Comparison of ENCODE assay signal across 19 mouse cellular contexts in genomic region chr1:191974509-191975405, GRCm38 (mm10). TPM values are rescaled to one million over a fixed set of nuclear protein-coding genes. Genes with fewer than 3 reads are reported as not detected.
DNase-seq lines count a peak whose midpoint lies in the region; ATAC-seq lines count a peak whose summit lies in the region.
"Had no signal": no experiment of that assay in that cellular context is flagged by ENCODE, and none has a peak within 500 bp of the region (broad histone marks: within the 10 kb centered on the region; RNA-seq: fewer than 3 reads in every experiment).

No protein-coding gene starts in this region.

- H3K27ac ChIP-seq in hindbrain, embryonic 13.5 days, result no peak overlapping the region
- H3K27ac ChIP-seq in hindbrain, embryonic 11.5 days (ENCODE audit: low read depth, low read length), result no peak overlapping the region
- H3K27ac ChIP-seq in embryonic facial prominence, embryonic 14.5 days (replicated peaks; ENCODE audit: low read depth, low read length), result peak overlapping the region; percentile 53; the same call in 1 of the 2 replicates
- H3K27ac ChIP-seq: layer of hippocampus, adult 2 months; limb, embryonic 10.5 days; midbrain, embryonic 12.5 days had no signal

- no peak overlapping the region for H3K4me2 ChIP-seq in hindbrain, embryonic 13.5 days
- H3K4me2 ChIP-seq in hindbrain, embryonic 11.5 days (replicated peaks; ENCODE audit: low read depth, low read length), result no peak overlapping the region
- H3K4me2 ChIP-seq in embryonic facial prominence, embryonic 14.5 days (ENCODE audit: low read depth, low read length), result no peak overlapping the region
- H3K4me2 ChIP-seq: heart, embryonic 12.5 days; liver, embryonic 11.5 days; lung, embryonic 14.5 days; midbrain, embryonic 12.5 days had no signal

- peak overlapping the region; percentile 24; the same call in 1 of the 2 replicates for H3K9ac ChIP-seq in hindbrain, embryonic 13.5 days
- H3K9ac ChIP-seq in hindbrain, embryonic 11.5 days (ENCODE audit: low read depth, low read length), result no peak overlapping the region
- H3K9ac ChIP-seq in embryonic facial prominence, embryonic 14.5 days (ENCODE audit: low read depth, low read length), result peak overlapping the region; percentile 14; the same call in 1 of the 2 replicates
- H3K9ac ChIP-seq: heart, embryonic 12.5 days; lung, embryonic 14.5 days; midbrain, embryonic 12.5 days had no signal

- DNase-seq in hindbrain, embryonic 11.5 days (ENCODE audit: low spot score), result no peak
- peak; percentile 73 for DNase-seq in embryonic facial prominence, embryonic 14.5 days (ENCODE audit: low spot score)
- peak; percentile 70 for DNase-seq in kidney, adult 9 months
- no peak for DNase-seq in neural tube, embryonic 10.5 days (ENCODE audit: extremely low spot score, low spot score)
- DNase-seq: adrenal gland, postnatal 36 days; B cell, adult 2 months; cerebellum, adult 9-11 months; gastrocnemius, postnatal 14 days; heart, postnatal 36 days; lung, embryonic 14.5 days; lung, postnatal 4 days had no signal

- no peaks in the 10 kb centered on the region for H3K27me3 ChIP-seq in hindbrain, embryonic 13.5 days
- no peaks in the 10 kb centered on the region for H3K27me3 ChIP-seq in hindbrain, embryonic 11.5 days (ENCODE audit: control insufficient read depth, insufficient read depth, low read length)
- no peaks in the 10 kb centered on the region for H3K27me3 ChIP-seq in embryonic facial prominence, embryonic 14.5 days (replicated peaks; ENCODE audit: control insufficient read depth, insufficient read depth, low read length)
- H3K27me3 ChIP-seq: midbrain, embryonic 12.5 days had no signal

- ATAC-seq in hindbrain, embryonic 13.5 days (ENCODE audit: low FRiP score), result no peak
- no peak for ATAC-seq in hindbrain, embryonic 11.5 days (ENCODE audit: low FRiP score)
- peak; percentile 56 for ATAC-seq in embryonic facial prominence, embryonic 14.5 days (ENCODE audit: low read depth)
- 0 out of 2 replicates have a peak, but pooled peaks have one; percentile 31 for ATAC-seq in megakaryocyte progenitor cell, adult 5-6 weeks (replicated peaks; ENCODE audit: poor library complexity)
- ATAC-seq in granulocyte monocyte progenitor cell, adult 5-6 weeks (replicated peaks; ENCODE audit: poor library complexity, severe bottlenecking), result no peak

- H3K9me3 ChIP-seq in hindbrain, embryonic 13.5 days, result no peaks in the 10 kb centered on the region
- no peaks in the 10 kb centered on the region for H3K9me3 ChIP-seq in hindbrain, embryonic 11.5 days (ENCODE audit: control insufficient read depth, low read length)
- no peaks in the 10 kb centered on the region for H3K9me3 ChIP-seq in embryonic facial prominence, embryonic 14.5 days (ENCODE audit: control insufficient read depth, low read length)
- H3K9me3 ChIP-seq: heart, embryonic 12.5 days; limb, embryonic 10.5 days; midbrain, embryonic 12.5 days had no signal

- 70% methylated on average over 13 of the region's 13 CpGs for WGBS in hindbrain, embryonic 13.5 days
- 75% methylated on average over 13 of the region's 13 CpGs for WGBS in hindbrain, embryonic 11.5 days
- WGBS in embryonic facial prominence, embryonic 14.5 days, result 43% methylated on average over 13 of the region's 13 CpGs

- H3K36me3 ChIP-seq in hindbrain, embryonic 13.5 days, result no peaks in the 10 kb centered on the region
- no peaks in the 10 kb centered on the region for H3K36me3 ChIP-seq in hindbrain, embryonic 11.5 days (ENCODE audit: control insufficient read depth, insufficient read depth, low read length)
- H3K36me3 ChIP-seq in embryonic facial prominence, embryonic 14.5 days (ENCODE audit: control insufficient read depth, insufficient read depth, low read length), result no peaks in the 10 kb centered on the region
- H3K36me3 ChIP-seq: heart, embryonic 12.5 days; limb, embryonic 10.5 days; midbrain, embryonic 12.5 days had no signal

- H3K4me3 ChIP-seq in hindbrain, embryonic 13.5 days, result no peak overlapping the region
- H3K4me3 ChIP-seq in hindbrain, embryonic 11.5 days (ENCODE audit: low read depth, low read length), result no peak overlapping the region
- H3K4me3 ChIP-seq in embryonic facial prominence, embryonic 14.5 days (ENCODE audit: low read depth, low read length), result no peak overlapping the region
- H3K4me3 ChIP-seq: heart, embryonic 12.5 days; layer of hippocampus, adult 2 months; limb, embryonic 10.5 days; midbrain, embryonic 12.5 days had no signal

- H3K4me1 ChIP-seq in hindbrain, embryonic 13.5 days (replicated peaks), result peaks cover 28% of the 10 kb centered on the region
- no peaks in the 10 kb centered on the region for H3K4me1 ChIP-seq in hindbrain, embryonic 11.5 days (replicated peaks; ENCODE audit: control insufficient read depth, insufficient read depth, low read length)
- H3K4me1 ChIP-seq in embryonic facial prominence, embryonic 14.5 days (ENCODE audit: control insufficient read depth, insufficient read depth, low read length), result peaks cover 20% of the 10 kb centered on the region

RNA-seq across cellular contexts. Expression of gene Rd3, which starts 2.4 kb away (rescaled TPM):
- 4.8 and 6.9 TPM in 2 replicates for polyA plus RNA-seq in hindbrain, embryonic 13.5 days (2015; fragmentation: Nextera tagmentation; extraction: Ambion mirVana)
- polyA plus RNA-seq in hindbrain, embryonic 11.5 days (2014; fragmentation: Nextera tagmentation; extraction: Ambion mirVana), result 2.1 and 3.8 TPM in 2 replicates
- 5.0 and 6.0 TPM in 2 replicates for polyA plus RNA-seq in embryonic facial prominence, embryonic 14.5 days (2014; fragmentation: Nextera tagmentation; extraction: Ambion mirVana)
- total RNA-seq in megakaryocyte progenitor cell, adult 5-6 weeks (2015), result not detected in 2 replicates
- total RNA-seq in megakaryocyte progenitor cell, adult 5-6 weeks (2017), result not detected in 2 replicates
- total RNA-seq in granulocyte monocyte progenitor cell, adult 5-6 weeks (2014; fragmentation: Nextera tagmentation), result not detected in 2 replicates
- total RNA-seq in granulocyte monocyte progenitor cell, adult 5-6 weeks (2017), result not detected in 2 replicates

Comparison
In these comparisons a context has a peak if more than half of its experiments do, and no peak if none do; other contexts are left out.
1. ATAC-seq: peak in embryonic facial prominence, embryonic 14.5 days (single experiment) and megakaryocyte progenitor cell, adult 5-6 weeks (single experiment); none in hindbrain, embryonic 13.5 days (single experiment), hindbrain, embryonic 11.5 days (single experiment) and granulocyte monocyte progenitor cell, adult 5-6 weeks (single experiment).
2. DNase-seq: peak in embryonic facial prominence, embryonic 14.5 days (single experiment) and kidney, adult 9 months (single experiment); none in hindbrain, embryonic 11.5 days (single experiment) and neural tube, embryonic 10.5 days (single experiment).